Mouse (Mus musculus) ES-Bruce4 (cell line): Measurements from ENCODE around the gene Xpo5. TPM values are rescaled to one million over a fixed set of nuclear protein-coding genes. Genes with fewer than 3 reads are reported as not detected.

ENCODE experiments used
- H3K27ac ChIP-seq: 2 replicates; pipeline ENCODE4 v1.5.1; 2012; ENCODE audit warnings: low read length, inconsistent platforms; ENCODE audit not compliant: insufficient read depth
- H3K27me3 ChIP-seq: 2 replicates; pipeline ENCODE4 v1.6.1; 2012; ENCODE audit warnings: mild to moderate bottlenecking, low read length, inconsistent platforms; ENCODE audit not compliant: control insufficient read depth, poor library complexity, insufficient read depth, severe bottlenecking
- H3K36me3 ChIP-seq: 2 replicates; pipeline ENCODE4 v1.6.1; 2012; ENCODE audit warnings: inconsistent platforms, mild to moderate bottlenecking, low read length, moderate library complexity; ENCODE audit not compliant: control insufficient read depth, poor library complexity, insufficient read depth, severe bottlenecking
- H3K4me1 ChIP-seq: one replicate; pipeline ENCODE4 v1.8.1; 2011; ENCODE audit warnings: low read length; ENCODE audit not compliant: control insufficient read depth, insufficient read depth
- H3K4me3 ChIP-seq: 2 replicates; pipeline ENCODE4 v1.5.1; 2011; ENCODE audit warnings: low read depth, mild to moderate bottlenecking, low read length
- H3K9ac ChIP-seq: 2 replicates; pipeline ENCODE4 v1.6.1; 2012; ENCODE audit warnings: low read depth, mild to moderate bottlenecking, inconsistent platforms; ENCODE audit not compliant: poor library complexity, severe bottlenecking
- H3K9me3 ChIP-seq: replicated peaks from 2 replicates; pipeline ENCODE4 v1.6.1; 2012; ENCODE audit warnings: mild to moderate bottlenecking, low read length, inconsistent platforms; ENCODE audit not compliant: control insufficient read depth, poor library complexity, insufficient read depth, severe bottlenecking
- CTCF ChIP-seq: IDR thresholded peaks from one replicate; pipeline ENCODE4 v1.8.1; 2011; ENCODE audit warnings: low read depth, low read length
- EP300 ChIP-seq: IDR thresholded peaks from 2 replicates; pipeline ENCODE4 v1.6.1; 2011; ENCODE audit warnings: low read depth, low read length; ENCODE audit not compliant: insufficient read depth
- POLR2A ChIP-seq: IDR thresholded peaks from one replicate; pipeline ENCODE4 v1.8.1; 2011; ENCODE audit warnings: low read length; ENCODE audit not compliant: insufficient read depth
- polyA plus RNA-seq: library from polyadenylated mRNA; stranded (reverse); fragments of >200 nt; gene quantifications from 2 replicates; pipeline ENCODE4 v1.2.4, GENCODE M21; 2011; ENCODE audit warnings: low read depth; ENCODE audit not compliant: missing spikeins, insufficient read depth, insufficient read length

The Xpo5 gene
- polyA plus RNA-seq: 77.8 and 79.1 TPM in 2 replicates

GRCm38 (mm10) chr17:46202421-46203071, at the start of gene Xpo5, which contains the start of gene Polh:
Gene Xpo5, plus strand, starts transcription at chr17:46202782.
Gene Polh, minus strand, starts transcription at chr17:46202645.
- Histone ChIP-seq H3K9me3 (no peaks in the 10 kb centered on the region), H3K9ac (peak within 1 kb of the TSS; percentile 94), H3K27me3 (no peaks in the 10 kb centered on the region), H3K4me3 (peak within 1 kb of the TSS; percentile 94), H3K36me3 (peaks cover 38% of the 10 kb centered on the region), H3K27ac (peak within 1 kb of the TSS; percentile 47), H3K4me1 (no peaks in the 10 kb centered on the region)
- TF ChIP-seq EP300: peak; percentile 73
- TF ChIP-seq CTCF: no peak
- peak; percentile 44 for TF ChIP-seq POLR2A

- TF ChIP-seq EP300: no peak
- no peak for TF ChIP-seq CTCF
- peak; percentile 98 for TF ChIP-seq POLR2A
- H3K4me1 ChIP-seq: no peaks in the 10 kb centered on the region
- peak within 1 kb of the TSS; percentile 54 for H3K9ac ChIP-seq
- H3K9me3 ChIP-seq: no peaks in the 10 kb centered on the region
- peak within 1 kb of the TSS; percentile 85 for H3K4me3 ChIP-seq
- H3K27ac ChIP-seq: no peak within 1 kb of the TSS
- no peaks in the 10 kb centered on the region for H3K27me3 ChIP-seq
- peaks cover 3% of the 10 kb centered on the region; the same call in 1 of the 2 replicates for H3K36me3 ChIP-seq
These were observed 49.5 kb upstream of the Xpo5 start, which contains the start of gene Mad2l1bp for GRCm38 (mm10) chr17:46152847-46153782. Gene Mad2l1bp, minus strand, starts transcription at chr17:46153553.

GRCm38 (mm10) chr17:46154336-46154735, 48.2 kb upstream of the Xpo5 start:
- Histone ChIP-seq H3K27ac (no peak overlapping the region), H3K4me1 (peaks cover 2% of the 10 kb centered on the region)

DNA sequence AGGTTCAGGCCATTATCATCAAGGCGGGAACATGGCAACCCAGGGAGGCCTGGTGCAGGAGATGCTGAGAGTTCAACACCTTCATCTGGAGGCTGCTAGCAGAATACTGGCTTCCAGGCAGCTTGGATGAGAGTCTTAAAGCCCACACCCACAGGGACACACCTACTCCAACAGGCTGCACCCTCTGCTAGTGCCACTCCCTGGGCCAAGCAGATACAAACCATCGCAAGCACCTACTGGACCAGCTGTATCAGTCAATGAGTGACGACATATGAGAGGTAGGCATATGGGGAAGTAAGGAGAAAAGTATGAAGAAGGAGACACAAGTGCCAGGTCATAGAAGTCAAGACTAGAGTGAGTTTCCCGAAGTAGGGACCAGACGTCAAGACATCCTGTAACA, 45.9 kb upstream of the Xpo5 start:
- TF ChIP-seq POLR2A (no peak), EP300 (no peak), CTCF (no peak)
- peaks cover 2% of the 10 kb centered on the region for H3K4me1 ChIP-seq
- H3K36me3 ChIP-seq: no peaks in the 10 kb centered on the region
- H3K27me3 ChIP-seq: no peaks in the 10 kb centered on the region
- no peaks in the 10 kb centered on the region for H3K9me3 ChIP-seq
- H3K27ac ChIP-seq: no peak overlapping the region
- no peak overlapping the region for H3K4me3 ChIP-seq
- H3K9ac ChIP-seq: no peak overlapping the region

More at GRCm38 (mm10) chr17:46154336-46154735, 48.2 kb upstream of the Xpo5 start:
- H3K9me3 ChIP-seq: no peaks in the 10 kb centered on the region
- peaks cover 3% of the 10 kb centered on the region; the same call in 1 of the 2 replicates for H3K36me3 ChIP-seq
- H3K4me3 ChIP-seq: no peak overlapping the region
- no peaks in the 10 kb centered on the region for H3K27me3 ChIP-seq
- TF ChIP-seq EP300 (no peak), POLR2A (no peak), CTCF (no peak)
- no peak overlapping the region for H3K9ac ChIP-seq

GRCm38 (mm10) chr17:46157131-46157530, 45.5 kb upstream of the Xpo5 start:
- H3K36me3 ChIP-seq: no peaks in the 10 kb centered on the region
- H3K4me3 ChIP-seq: no peak overlapping the region
- H3K4me1 ChIP-seq: peaks cover 2% of the 10 kb centered on the region
- H3K9ac ChIP-seq: no peak overlapping the region
- no peak for TF ChIP-seq CTCF
- no peak for TF ChIP-seq POLR2A
- TF ChIP-seq EP300: no peak
- H3K9me3 ChIP-seq: no peaks in the 10 kb centered on the region
- no peak overlapping the region for H3K27ac ChIP-seq
- no peaks in the 10 kb centered on the region for H3K27me3 ChIP-seq
